Mouse (Mus musculus) bone marrow macrophage, adult 2 months (primary cell): ENCODE data around the gene Midn. TPM values are rescaled to one million over a fixed set of nuclear protein-coding genes. Genes with fewer than 3 reads are reported as not detected.

Experiments
- H3K27ac ChIP-seq: 2 replicates; pipeline ENCODE4 v1.5.1; 2012; ENCODE audit warnings: low read depth, low read length; ENCODE audit not compliant: insufficient read depth
- H3K4me1 ChIP-seq: 2 replicates; pipeline ENCODE4 v1.6.1; 2012; ENCODE audit warnings: low read length; ENCODE audit not compliant: control insufficient read depth, insufficient read depth
- H3K4me3 ChIP-seq: 2 replicates; pipeline ENCODE4 v1.5.1; 2012; ENCODE audit warnings: mild to moderate bottlenecking, low read length, moderate library complexity; ENCODE audit not compliant: insufficient read depth
- CTCF ChIP-seq: IDR thresholded peaks from 2 replicates; pipeline ENCODE4 v1.5.1; 2012; ENCODE audit warnings: low read depth, mild to moderate bottlenecking, low read length, moderate library complexity
- POLR2A ChIP-seq: IDR thresholded peaks from 2 replicates; pipeline ENCODE4 v1.6.1; 2012; ENCODE audit warnings: mild to moderate bottlenecking, low read depth, low read length, borderline replicate concordance
- polyA plus RNA-seq: library from polyadenylated mRNA; stranded (reverse); fragments of >200 nt; gene quantifications from 2 replicates; pipeline ENCODE4 v1.2.4, GENCODE M21; 2012; ENCODE audit not compliant: missing spikeins, insufficient read depth, insufficient read length

The Midn gene
- polyA plus RNA-seq, 1 experiment = 40.5 TPM

DNA sequence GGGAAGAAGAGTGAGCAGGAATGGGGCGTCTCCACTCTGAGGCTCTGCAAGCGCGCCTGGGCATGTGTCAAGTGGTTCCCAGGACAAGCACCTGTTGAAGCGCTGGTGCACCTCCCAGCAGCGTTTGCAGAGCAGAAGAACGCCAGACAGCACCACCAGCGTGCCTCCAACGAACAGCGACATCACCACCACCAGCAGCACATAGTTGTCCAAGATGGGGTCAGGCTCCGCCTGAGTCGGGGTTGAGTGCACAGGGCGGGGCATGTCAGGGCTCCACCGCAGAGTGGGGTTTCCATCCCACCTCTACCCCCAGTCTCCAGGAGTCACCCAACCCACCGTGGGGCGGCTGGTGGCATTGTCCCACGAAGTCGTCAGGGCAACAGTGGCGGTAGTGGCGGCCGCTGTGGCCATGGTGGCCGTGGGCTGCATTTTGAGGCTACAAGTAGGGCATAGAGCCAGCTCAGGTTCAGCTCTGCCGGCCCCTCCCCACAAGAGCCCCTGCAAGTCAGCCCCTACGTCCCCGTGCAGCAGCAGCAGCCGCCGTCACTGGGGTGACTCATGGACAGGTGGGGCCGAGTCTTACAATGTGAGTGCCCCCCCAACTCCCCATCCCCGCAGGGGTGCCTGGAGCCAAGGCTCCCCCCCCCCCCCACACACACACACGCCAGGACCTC is 11.0 kb upstream of the Midn start:
- Histone ChIP-seq H3K4me3 (no peak overlapping the region), H3K27ac (no peak overlapping the region), H3K4me1 (peaks cover 6% of the 10 kb centered on the region)
- TF ChIP-seq POLR2A = no peak
- TF ChIP-seq CTCF = no peak

DNA sequence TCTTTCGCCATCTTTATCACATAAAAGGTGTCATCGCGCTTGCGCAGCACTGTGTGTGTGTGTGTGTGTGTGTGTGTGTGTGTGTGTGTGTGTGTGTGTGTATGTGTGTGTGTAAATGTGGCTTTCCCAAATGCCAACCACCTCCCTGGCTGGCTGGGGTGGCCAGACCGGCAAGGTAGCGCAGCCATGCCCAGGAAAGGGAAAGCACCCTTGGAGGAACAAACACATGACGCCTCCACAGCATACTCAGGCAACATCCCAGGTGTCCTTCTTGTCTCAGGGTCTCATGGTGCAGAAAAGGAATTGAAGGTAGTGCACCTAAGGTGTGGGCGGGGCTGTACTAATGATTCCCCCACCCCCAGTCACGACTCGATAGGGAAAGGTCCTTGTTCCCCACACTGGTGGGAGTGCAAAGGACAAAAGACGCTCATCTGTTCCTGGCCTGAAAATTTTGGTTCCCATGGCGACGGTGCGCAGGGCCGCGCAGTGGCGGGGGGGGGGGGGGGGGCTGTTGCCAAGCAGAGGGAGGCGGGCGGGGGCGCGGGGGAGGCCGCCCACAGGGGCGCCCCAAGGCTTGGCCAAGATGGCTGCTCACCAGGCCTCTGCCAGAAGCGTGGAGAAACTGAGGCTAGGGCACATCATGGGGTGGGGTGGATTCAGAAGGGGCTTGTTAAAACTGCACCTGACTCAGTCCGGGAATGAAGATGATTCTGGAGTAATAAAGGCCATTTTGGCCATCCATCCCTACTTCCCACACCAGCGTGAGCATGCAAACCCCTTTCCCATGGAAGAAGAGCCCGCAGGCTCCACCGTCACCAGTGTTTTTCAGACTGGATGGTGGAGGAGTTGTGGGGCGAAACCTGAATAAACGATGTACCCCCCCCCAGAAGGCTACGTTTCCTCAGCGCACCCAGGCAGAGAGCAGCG is 10.2 kb upstream of the Midn start:
- peak overlapping the region; percentile 60 for H3K4me3 ChIP-seq
- no peak overlapping the region for H3K27ac ChIP-seq
- peaks cover 6% of the 10 kb centered on the region for H3K4me1 ChIP-seq
- TF ChIP-seq CTCF = no peak
- no peak for TF ChIP-seq POLR2A

DNA sequence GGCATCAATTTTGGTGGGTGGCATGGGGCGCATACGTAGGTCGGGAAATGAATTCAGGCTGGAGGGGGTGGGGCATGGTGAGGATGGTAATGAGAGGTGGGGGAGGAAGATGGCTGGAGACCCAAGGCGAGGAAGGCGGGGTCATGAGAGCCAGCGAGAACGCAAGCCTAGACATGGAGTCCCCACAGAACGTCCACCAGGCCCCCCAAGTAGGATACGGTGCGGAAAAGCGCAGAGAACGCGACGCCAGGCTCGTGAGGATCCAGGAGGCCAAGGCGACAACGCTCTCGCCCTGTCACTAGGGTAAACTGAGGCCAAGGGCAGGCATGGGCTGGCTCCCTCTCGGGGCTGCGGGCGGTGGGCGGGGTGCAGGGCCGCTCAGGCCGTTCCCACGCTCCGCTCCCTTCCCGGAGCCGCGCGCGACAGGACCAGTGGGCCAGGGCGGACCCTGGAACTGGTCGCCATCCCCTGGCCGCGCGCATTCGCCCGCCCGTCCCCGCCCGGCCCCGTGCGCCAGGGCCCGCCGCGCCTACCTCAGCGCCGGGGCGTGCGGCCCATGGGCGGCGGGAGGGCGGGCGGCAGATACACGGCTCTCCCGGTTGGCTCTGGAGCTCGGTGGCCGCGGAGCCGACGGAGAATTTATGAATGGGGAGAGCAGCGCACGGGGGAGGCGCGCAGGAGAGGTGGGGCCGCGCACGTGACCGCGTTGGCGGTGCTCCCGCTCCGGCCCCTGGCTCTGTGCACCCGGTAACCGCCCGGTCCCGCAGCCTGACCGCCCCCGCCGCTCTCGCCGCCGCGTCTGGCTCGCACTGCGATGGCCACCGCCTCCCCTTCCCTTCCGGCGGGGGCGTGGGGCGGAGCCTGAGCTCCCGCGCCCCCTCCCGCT is 9.3 kb upstream of the Midn start, which contains the start of gene Atp5d:
Atp5d (plus strand) TSS at position 80 of the 886 bp plus-strand sequence.
- H3K4me1 ChIP-seq = peaks cover 4% of the 10 kb centered on the region
- TF ChIP-seq POLR2A (no peak), CTCF (no peak)
- no peak within 1 kb of the TSS for H3K27ac ChIP-seq
- peak within 1 kb of the TSS; percentile 60 for H3K4me3 ChIP-seq

- Histone ChIP-seq H3K4me1 (peaks cover 4% of the 10 kb centered on the region), H3K4me3 (peak overlapping the region; percentile 60), H3K27ac (no peak overlapping the region)
- TF ChIP-seq POLR2A = no peak
- TF ChIP-seq CTCF = no peak
These were observed 8.7 kb upstream of the Midn start for GRCm38 (mm10) chr10:80139439-80139775.

GRCm38 (mm10) chr10:80139975-80140665 is 8.0 kb upstream of the Midn start:
- no peak for TF ChIP-seq CTCF
- TF ChIP-seq POLR2A = no peak
- Histone ChIP-seq H3K27ac (no peak overlapping the region), H3K4me3 (no peak overlapping the region), H3K4me1 (peaks cover 4% of the 10 kb centered on the region)

DNA sequence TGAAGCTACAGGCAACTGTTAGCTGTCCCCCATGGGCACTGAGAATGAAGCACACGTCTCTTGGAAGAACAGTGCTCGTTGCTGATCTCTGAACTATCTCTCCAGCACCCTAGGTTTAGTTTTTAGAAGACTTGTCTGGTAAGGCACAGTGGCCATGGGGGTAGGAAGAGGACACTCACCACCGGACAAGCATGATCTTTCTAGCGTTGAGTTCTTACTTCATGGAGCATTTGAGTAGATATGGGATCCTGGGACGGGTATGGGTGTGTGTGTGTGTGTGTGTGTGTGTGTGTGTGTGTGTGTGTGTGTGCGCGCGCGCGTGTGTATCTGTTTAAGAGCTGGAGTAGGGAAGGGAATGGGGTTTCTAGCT is 7.4 kb upstream of the Midn start, which contains the start of gene Cbarp:
Cbarp (minus strand) TSS at position 170 of the 370 bp plus-strand sequence.
- Histone ChIP-seq H3K4me3 (peak within 1 kb of the TSS; percentile 50), H3K27ac (peak within 1 kb of the TSS; percentile 23), H3K4me1 (peaks cover 4% of the 10 kb centered on the region)
- no peak for TF ChIP-seq POLR2A
- TF ChIP-seq CTCF = no peak

GRCm38 (mm10) chr10:80141243-80141642 is 6.8 kb upstream of the Midn start:
- Histone ChIP-seq H3K4me1 (peaks cover 4% of the 10 kb centered on the region), H3K27ac (peak overlapping the region; percentile 23), H3K4me3 (peak overlapping the region; percentile 50)
- TF ChIP-seq CTCF = 0 out of 2 replicates have a peak, but pooled peaks have one; percentile 35
- no peak for TF ChIP-seq POLR2A

DNA sequence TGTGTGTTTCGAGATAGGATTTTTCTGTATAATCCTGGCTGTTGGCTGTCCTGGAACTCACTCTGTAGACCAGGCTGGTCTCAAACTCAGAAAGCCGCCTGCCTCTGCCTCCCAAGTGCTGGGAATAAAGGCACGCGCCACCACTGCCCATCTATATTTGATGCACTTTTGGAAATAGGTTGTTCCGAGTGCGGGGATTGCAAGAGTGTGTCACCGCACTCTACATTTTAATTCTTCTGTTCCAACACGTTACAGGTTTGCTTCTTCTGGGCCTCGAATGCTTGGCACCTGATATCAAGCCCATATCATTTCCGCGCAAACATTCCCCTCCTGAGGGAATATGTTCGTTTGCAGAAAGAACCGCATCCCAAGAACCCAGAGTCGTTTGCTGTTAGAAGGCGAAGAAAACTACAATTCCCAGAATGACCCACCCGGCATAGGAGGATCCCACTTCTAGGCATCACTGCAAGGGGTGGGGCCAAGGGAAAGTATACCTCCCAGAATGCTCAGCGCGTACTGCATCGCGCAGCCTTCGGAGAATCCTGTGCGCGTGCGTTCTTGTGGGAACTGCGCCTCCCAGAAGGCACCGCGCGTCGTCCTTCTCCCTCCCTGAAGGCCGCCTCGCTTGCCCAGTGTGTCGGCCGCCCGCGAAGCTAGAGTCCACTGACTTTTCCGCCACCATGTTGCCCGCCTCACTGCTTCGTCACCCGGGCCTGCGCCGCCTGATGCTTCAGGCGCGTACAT is 6.1 kb upstream of the Midn start:
- TF ChIP-seq POLR2A (no peak), CTCF (no peak)
- peaks cover 4% of the 10 kb centered on the region for H3K4me1 ChIP-seq

More for the DNA sequence above, 6.1 kb upstream of the Midn start:
- peak overlapping the region; percentile 57 for H3K27ac ChIP-seq
- H3K4me3 ChIP-seq = peak overlapping the region; percentile 74
